Mouse (Mus musculus): ENCODE results near the gene Slc35e3. TPM values are rescaled to one million over a fixed set of nuclear protein-coding genes. Genes with fewer than 3 reads are reported as not detected.
"Not testable (repeated sequence)": the region's sequence is repeated elsewhere in the genome, so short reads cannot be mapped to it uniquely, and the experiment has no call there.

Gene Slc35e3
- polyA plus RNA-seq, 1 experiment from 2014 or later = 30.6 TPM

DNA sequence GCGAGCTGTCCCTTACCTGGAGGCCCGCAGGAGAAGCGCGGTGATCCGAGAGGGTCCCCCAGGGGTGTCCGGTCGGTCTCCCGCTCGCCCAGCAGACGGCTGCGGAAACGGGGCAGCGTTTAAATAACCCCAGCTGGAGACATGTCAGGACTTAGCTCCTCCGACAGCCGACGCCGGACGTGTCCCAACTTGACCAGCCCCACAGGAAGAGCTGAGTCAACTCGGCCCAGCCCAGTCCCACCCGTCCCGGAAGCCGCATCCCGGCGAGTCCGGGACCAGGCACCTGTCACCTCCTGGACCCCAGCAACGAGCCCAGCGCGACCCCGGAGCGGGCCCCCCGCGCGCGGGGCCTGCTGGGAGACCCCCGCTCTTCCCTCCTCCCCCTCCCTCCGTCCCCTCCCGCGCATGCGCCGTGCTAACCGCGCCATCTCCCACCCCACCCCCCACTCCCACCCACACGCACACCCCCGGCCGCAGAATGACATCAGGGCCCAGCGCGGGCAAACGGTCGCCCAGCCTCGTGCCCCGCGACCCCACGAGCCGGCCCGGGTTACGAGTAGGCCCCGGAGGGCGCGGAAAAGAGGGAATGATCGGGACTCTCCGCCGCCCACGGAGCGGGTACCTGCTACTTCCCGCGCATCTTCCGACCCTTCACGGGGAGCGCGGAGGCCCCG, 36.1 kb downstream of the Slc35e3 start:
- peak; percentile 87 for ATAC-seq (ENCODE audit: low read depth)

DNA sequence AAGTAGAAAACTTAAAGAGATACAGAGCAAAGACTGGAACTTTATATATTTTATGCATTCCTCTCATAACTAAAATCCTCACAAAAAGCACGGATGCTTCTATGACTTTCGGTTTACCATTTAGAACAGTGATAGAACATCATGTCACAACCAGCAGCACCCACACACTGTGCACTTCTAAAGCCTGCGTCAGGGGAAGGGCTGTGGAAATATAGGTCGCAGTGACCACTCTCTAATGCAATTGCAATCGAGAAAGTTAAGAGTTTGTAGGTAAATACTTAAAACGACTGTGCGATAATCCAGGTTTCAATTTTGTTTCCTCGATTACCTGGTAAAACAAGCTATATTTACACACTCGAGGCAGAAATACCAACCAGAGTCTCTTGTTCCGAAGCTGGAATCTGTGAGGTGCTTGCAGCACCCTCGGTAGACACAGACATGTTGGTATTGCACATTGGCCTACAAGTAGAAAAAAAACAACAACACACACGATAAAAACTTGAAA, 36.8 kb downstream of the Slc35e3 start:
- ATAC-seq (ENCODE audit: low read depth) = no peak
- Histone ChIP-seq H3K27ac (replicated peaks) (peak overlapping the region; percentile 100; the same call in 1 of the 2 replicates), H3K9ac (peak overlapping the region; percentile 100), H3K4me1 (replicated peaks) (peaks cover 33% of the 10 kb centered on the region), H3K4me3 (peak overlapping the region; percentile 91), H3K9me3 (no peaks in the 10 kb centered on the region), H3K4me2 (peak overlapping the region; percentile 85), H3K27me3 (no peaks in the 10 kb centered on the region), H3K36me3 (peaks cover 30% of the 10 kb centered on the region)
- 60% methylated on average over 12 of the region's 12 CpGs for WGBS

More for the DNA sequence above, 36.1 kb downstream of the Slc35e3 start:
- peak overlapping the region; percentile 91 for H3K4me3 ChIP-seq
- peak overlapping the region; percentile 100 for H3K27ac ChIP-seq (replicated peaks)
- H3K4me1 ChIP-seq (replicated peaks) = peaks cover 33% of the 10 kb centered on the region
- H3K4me2 ChIP-seq = peak overlapping the region; percentile 85
- H3K27me3 ChIP-seq = no peaks in the 10 kb centered on the region
- peaks cover 23% of the 10 kb centered on the region for H3K36me3 ChIP-seq
- H3K9me3 ChIP-seq = no peaks in the 10 kb centered on the region
- WGBS = 0% methylated on average over 50 of the region's 71 CpGs
- H3K9ac ChIP-seq = peak overlapping the region; percentile 100

DNA sequence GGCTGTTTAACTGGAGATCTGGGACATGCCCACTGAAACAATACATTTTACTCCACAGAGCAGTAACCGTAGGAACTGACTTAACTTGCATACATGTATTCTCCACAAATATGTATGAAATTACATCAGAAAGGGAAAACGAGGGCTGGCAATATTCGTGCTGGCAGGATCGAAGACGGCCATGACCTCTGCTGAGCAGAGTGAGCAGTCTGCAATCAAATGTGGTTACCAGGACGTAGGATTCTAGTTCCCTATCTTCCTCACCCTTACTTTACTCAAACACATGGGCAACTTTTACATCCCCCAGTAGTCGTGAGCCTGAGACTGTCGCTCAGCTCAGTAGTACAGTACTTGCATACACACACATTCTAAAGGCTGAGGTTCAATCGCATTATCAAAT, 37.3 kb downstream of the Slc35e3 start:
- Histone ChIP-seq H3K4me3 (peak overlapping the region; percentile 91), H3K27ac (replicated peaks) (no peak overlapping the region), H3K9ac (peak overlapping the region; percentile 100; the same call in 1 of the 2 replicates), H3K9me3 (no peaks in the 10 kb centered on the region), H3K36me3 (peaks cover 35% of the 10 kb centered on the region), H3K4me2 (peak overlapping the region; percentile 85), H3K27me3 (no peaks in the 10 kb centered on the region), H3K4me1 (replicated peaks) (peaks cover 33% of the 10 kb centered on the region)
- 91% methylated on average over 9 of the region's 9 CpGs for WGBS
- ATAC-seq (ENCODE audit: low read depth) = no peak

DNA sequence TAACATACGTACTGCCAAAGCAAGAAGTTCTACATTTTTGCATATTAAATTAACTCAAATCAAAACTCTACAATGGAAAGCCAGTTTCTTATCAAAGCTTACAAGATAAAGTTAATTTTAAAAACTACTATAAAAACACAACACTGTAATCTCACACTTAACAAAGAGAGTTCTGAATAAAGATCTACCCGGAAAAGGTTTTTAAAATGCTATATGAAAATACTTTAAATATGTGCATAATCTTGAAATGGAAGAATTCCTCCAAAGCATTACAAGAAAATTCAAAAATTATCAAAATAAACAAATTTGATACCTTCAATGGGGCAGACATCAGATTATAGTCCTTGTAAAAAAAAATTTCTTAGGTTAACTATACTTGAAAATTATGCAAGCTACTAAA, 37.8 kb downstream of the Slc35e3 start:
- no peaks in the 10 kb centered on the region for H3K9me3 ChIP-seq
- H3K4me3 ChIP-seq = no peak overlapping the region
- peaks cover 40% of the 10 kb centered on the region for H3K36me3 ChIP-seq
- peaks cover 33% of the 10 kb centered on the region for H3K4me1 ChIP-seq (replicated peaks)
- H3K4me2 ChIP-seq = peak overlapping the region; percentile 85; the same call in 1 of the 2 replicates
- H3K9ac ChIP-seq = no peak overlapping the region
- no peak for ATAC-seq (ENCODE audit: low read depth)
- no peaks in the 10 kb centered on the region for H3K27me3 ChIP-seq
- 97% methylated on average over 2 of the region's 2 CpGs for WGBS
- no peak overlapping the region for H3K27ac ChIP-seq (replicated peaks)

DNA sequence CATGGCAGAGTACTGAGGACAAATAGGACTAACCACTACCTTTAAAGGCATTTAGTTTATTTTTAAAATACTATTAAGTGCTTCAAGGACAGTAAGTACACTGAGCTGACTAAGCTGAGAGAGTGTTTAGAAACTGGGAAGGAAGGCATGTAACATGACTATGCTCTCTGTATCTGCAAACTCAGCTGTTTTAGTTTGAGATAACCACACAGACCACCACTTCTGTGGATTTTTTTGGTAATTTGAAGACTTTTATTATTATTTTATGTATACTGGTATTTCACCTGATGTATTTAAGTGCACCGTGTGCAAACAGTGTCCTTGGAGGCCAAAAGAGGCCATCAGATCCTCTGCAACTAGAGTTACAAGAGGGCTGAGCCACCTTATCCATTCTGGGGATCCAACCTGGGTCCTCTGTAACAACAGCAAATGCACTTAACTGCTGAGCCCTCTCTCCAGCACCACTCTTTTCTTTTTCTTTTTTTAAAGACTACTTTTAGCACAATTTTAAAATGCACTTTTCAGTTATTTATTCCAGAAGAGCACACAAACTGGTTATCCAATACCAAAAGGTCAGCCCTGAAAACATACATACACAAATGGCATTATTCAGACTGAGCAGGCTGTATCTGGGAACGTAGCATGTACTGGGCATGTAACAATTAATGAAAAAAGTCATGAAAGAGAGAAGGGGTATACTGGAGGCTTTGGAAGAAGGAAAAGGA, 38.9 kb downstream of the Slc35e3 start:
- H3K27me3 ChIP-seq = no peaks in the 10 kb centered on the region
- no peak for ATAC-seq (ENCODE audit: low read depth)
- H3K9me3 ChIP-seq = no peaks in the 10 kb centered on the region
- WGBS = 96% methylated on average over 2 of the region's 2 CpGs
- H3K4me2 ChIP-seq = no peak overlapping the region
- peaks cover 49% of the 10 kb centered on the region for H3K36me3 ChIP-seq
- no peak overlapping the region for H3K9ac ChIP-seq
- H3K4me1 ChIP-seq (replicated peaks) = peaks cover 33% of the 10 kb centered on the region
- H3K4me3 ChIP-seq = no peak overlapping the region
- no peak overlapping the region for H3K27ac ChIP-seq (replicated peaks)

DNA sequence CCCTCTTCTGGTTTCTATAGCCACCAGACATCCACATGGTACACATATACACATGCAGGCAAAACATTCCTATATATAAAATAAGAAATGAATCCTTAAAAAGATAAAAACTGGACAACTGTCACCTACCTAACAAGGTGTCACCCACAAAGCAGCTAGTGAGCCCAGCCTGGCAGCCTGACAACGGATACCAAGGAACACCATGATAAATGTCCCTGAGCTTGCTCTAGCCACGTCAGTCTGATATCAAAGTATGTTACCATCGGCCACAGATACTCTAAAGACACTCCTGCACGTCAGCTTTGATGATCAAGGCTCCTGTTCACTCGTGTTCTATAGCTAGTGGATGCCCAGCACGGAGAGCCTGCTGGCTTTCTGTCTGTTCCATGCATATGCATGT, 39.7 kb downstream of the Slc35e3 start:
- Histone ChIP-seq H3K9me3 (no peaks in the 10 kb centered on the region), H3K4me2 (no peak overlapping the region), H3K36me3 (peaks cover 56% of the 10 kb centered on the region), H3K4me1 (replicated peaks) (peaks cover 31% of the 10 kb centered on the region), H3K4me3 (no peak overlapping the region), H3K27me3 (no peaks in the 10 kb centered on the region), H3K27ac (replicated peaks) (no peak overlapping the region), H3K9ac (no peak overlapping the region)
- 85% methylated on average over 6 of the region's 6 CpGs for WGBS
- ATAC-seq (ENCODE audit: low read depth) = no peak

DNA sequence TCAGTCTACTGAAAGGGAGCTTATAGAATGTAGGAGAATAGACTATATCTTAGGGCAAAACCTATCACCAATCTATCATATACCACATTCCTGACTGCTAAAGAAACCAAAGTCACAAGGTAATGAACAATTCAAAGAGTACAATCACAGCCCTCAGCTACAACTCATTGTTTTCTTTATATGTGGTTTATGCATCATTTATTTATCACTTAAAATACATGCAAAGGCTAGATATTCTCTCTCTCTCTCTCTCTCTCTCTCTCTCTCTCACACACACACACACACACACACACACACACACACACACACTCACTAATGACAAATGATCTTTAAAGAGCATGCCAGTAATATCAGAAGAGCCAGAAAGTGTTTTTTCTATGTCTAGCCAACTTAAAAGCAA, 40.4 kb downstream of the Slc35e3 start:
- ATAC-seq (ENCODE audit: low read depth) = no peak
- Histone ChIP-seq H3K36me3 (peaks cover 61% of the 10 kb centered on the region), H3K4me1 (replicated peaks) (peaks cover 27% of the 10 kb centered on the region)

DNA sequence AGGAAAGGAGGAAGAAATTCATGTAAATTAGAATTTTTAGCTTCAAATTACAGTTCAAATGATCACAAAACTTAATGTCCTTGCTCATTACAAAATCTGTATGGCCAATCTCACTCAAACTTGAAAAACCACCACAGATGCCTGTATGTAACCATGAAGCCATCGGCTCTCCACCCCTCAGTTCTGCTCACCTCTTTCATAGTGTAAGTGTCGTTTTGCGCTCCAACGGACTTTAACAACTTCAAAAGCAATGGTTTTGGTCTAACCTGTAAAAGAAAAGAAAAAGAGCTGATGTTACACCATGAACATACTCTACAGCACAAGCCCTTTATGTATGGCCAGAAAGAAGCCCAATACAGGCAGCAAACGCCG, 41.2 kb downstream of the Slc35e3 start:
- ATAC-seq (ENCODE audit: low read depth) = no peak
- H3K9ac ChIP-seq = no peak overlapping the region
- 96% methylated on average over 6 of the region's 6 CpGs for WGBS
- no peaks in the 10 kb centered on the region for H3K9me3 ChIP-seq
- H3K27me3 ChIP-seq = no peaks in the 10 kb centered on the region
- H3K36me3 ChIP-seq = peaks cover 69% of the 10 kb centered on the region
- H3K4me3 ChIP-seq = no peak overlapping the region
- no peak overlapping the region for H3K4me2 ChIP-seq
- H3K27ac ChIP-seq (replicated peaks) = no peak overlapping the region
- peaks cover 27% of the 10 kb centered on the region for H3K4me1 ChIP-seq (replicated peaks)

More for the DNA sequence above, 40.4 kb downstream of the Slc35e3 start:
- Histone ChIP-seq H3K27ac (replicated peaks) (no peak overlapping the region), H3K9ac (no peak overlapping the region), H3K4me3 (no peak overlapping the region), H3K9me3 (no peaks in the 10 kb centered on the region), H3K4me2 (no peak overlapping the region), H3K27me3 (no peaks in the 10 kb centered on the region)

DNA sequence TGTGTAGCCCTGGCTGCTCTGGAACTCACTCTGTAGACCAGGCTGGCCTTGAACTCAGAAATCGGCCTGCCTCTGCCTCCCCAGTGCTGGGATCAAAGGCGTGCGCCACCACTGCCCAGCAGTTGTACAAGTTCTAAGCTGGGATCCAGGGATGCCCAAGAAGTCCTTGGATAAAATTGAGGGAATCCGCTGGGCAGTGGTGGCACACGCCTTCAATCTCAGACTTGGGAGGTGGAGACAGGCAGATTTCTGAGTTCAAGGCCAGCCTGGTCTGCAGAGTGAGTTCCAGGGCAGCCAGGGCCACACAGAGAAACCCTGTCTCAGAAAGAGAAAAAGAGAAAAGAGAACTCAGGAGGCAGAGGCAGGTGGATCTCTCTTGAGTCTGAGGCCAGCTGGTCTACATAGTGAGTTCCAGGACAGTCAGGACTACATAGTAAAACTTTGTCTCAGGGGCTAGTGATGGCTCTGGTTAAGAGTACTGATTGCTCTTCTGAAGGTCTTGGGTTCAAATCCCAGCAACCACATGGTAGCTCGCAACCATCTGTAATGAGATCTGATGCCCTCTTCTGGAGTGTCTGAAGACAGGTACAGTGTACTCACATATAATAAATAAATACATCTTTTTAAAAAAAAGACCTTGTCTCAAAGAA, 41.7 kb downstream of the Slc35e3 start:
- not testable (repeated sequence) for H3K4me2 ChIP-seq; H3K4me3 ChIP-seq; H3K9me3 ChIP-seq; H3K27me3 ChIP-seq; H3K27ac ChIP-seq (replicated peaks); H3K9ac ChIP-seq; ATAC-seq (ENCODE audit: low read depth)
- 97% methylated on average over 6 of the region's 6 CpGs for WGBS
- Histone ChIP-seq H3K4me1 (replicated peaks) (peaks cover 25% of the 10 kb centered on the region), H3K36me3 (peaks cover 74% of the 10 kb centered on the region)

DNA sequence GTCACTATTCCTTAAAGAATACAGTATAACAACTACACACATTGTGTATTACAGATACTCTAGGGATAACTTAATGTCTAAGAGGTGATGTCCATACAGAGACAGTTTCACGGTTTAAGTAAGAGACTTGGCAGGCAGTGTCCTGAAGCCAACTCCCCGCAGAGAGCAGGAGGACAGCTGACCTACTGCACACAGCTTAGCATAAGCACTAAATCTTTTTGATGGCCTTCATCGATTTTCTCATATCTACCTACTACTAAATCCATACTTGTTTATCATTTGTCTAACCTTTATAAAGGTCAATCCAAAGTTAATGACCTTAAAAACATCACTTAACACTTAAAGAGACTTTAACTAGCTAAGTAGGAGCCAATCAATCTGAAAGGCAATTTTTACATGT, 42.7 kb downstream of the Slc35e3 start:
- Histone ChIP-seq H3K4me1 (replicated peaks) (peaks cover 16% of the 10 kb centered on the region), H3K9me3 (no peaks in the 10 kb centered on the region), H3K4me2 (no peak overlapping the region), H3K27me3 (no peaks in the 10 kb centered on the region), H3K9ac (no peak overlapping the region), H3K36me3 (peaks cover 84% of the 10 kb centered on the region), H3K4me3 (no peak overlapping the region), H3K27ac (replicated peaks) (no peak overlapping the region)
- 83% methylated on average over 3 of the region's 3 CpGs for WGBS
- ATAC-seq (ENCODE audit: low read depth) = no peak

DNA sequence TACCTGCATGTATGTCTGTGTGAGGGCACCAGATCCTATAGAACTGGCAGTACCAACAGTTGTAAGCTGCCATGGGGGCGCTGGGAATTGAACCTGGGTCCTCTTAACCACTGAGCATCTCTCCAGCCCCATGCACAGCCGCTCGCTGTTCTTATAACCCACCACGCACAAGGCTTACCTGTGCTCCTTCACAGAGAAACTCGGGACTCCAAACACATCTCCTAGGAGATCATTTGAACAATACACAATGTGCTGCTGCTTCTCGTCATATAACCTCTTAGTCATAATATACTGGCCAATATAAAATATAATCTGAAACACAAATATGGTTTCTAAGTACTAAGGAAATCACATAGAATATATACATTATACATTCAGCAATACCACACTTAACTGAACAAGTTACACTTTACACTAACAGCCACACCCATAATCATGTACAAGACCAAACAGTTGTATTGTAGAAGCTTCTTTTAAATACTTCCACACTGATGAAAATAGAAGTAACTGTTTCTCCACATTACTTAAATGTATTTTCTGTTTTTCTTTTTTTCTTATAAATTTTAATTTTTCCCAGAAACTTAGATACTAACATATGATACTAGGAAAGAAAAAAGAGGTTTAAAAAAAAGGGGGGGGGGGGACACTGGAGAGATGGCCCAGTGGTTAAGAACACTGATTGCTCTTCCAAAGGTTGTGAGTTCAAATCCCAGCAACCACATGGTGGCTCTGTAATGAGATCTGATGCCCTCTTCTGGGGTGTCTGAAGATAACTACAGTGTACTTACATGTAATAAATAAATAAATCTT, 43.9 kb downstream of the Slc35e3 start:
- no peak overlapping the region for H3K4me2 ChIP-seq
- no peaks in the 10 kb centered on the region for H3K27me3 ChIP-seq
- H3K9me3 ChIP-seq = no peaks in the 10 kb centered on the region
- no peak for ATAC-seq (ENCODE audit: low read depth)
- H3K36me3 ChIP-seq = peaks cover 90% of the 10 kb centered on the region
- H3K27ac ChIP-seq (replicated peaks) = no peak overlapping the region
- 93% methylated on average over 6 of the region's 6 CpGs for WGBS
- H3K4me3 ChIP-seq = no peak overlapping the region
- no peak overlapping the region for H3K9ac ChIP-seq
- H3K4me1 ChIP-seq (replicated peaks) = peaks cover 9% of the 10 kb centered on the region

Measured in neural tube, embryonic 13.5 days (tissue).